Mouse (Mus musculus) thymus, postnatal 0 days (tissue): Measurements from ENCODE around the gene Lca5l. TPM values are rescaled to one million over a fixed set of nuclear protein-coding genes. Genes with fewer than 3 reads are reported as not detected.
A peak's percentile ranks its signal among the peaks of the same experiment; 100 is the strongest.

ENCODE experiments used
- DNase-seq: peaks from one replicate; pipeline ENCODE4 v3.0.0-alpha.2; 2015; ENCODE audit warnings: low spot score
- polyA plus RNA-seq: library from polyadenylated mRNA; unstranded; fragments of >200 nt; fragmentation: Nextera tagmentation; extraction: Ambion mirVana; gene quantifications from 2 replicates; pipeline ENCODE4 v1.2.1, GENCODE M21; 2015

Gene Lca5l
- 0.27 TPM in 2 replicates for polyA plus RNA-seq

DNA sequence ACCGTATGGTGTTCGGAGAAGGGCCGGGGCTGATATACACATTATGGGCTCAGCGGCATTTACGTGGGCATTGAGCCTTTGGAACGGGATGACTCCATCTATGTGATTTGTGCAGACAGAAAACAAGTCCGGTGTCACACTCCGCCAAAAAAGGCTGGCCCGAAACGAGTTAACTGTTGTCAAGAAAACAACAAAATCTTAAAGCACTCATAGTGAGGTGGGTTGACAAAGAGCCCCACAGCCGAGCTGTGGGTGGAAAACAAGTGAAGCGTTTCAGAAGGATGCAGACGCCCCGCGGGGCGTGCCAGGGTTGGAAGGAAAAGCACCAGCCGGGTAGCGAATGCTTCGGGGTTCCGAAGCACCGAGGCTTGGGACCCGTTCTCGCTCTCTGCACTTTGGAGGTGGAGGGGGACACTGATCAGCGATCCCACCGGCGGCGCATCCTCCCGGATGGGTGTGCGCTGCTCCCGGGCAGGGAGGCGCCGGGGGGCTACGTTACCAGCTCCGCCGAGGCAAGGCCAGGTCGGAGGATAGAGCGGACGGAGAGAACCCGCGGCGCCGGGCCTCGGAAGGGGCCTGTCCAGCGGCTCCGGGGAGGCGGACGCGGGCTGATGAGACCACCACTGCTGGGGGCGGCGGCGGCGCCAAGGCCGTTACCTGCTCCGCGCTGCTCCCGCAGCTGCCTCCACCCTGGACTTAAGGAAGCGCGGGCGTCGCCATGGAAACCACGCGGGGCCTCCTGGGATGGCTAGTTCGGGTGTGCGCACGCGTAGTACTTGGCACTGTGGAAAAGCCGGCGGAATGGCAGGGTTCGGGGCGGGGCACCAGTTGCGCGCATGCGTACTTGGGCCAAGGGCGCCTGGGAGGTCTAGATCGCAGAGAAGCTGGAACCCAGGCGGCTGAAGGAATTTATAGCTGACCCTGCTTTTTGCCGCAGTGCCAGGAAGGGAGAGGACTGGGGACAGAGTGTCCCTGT is at the start of gene Lca5l:
Gene Lca5l (minus strand): TSS at position 741 of the 976 bp plus-strand sequence.
- peak; percentile 97 for DNase-seq

GRCm38 (mm10) chr16:96235366-96235970 is 43.4 kb upstream of the Lca5l start, which contains the start of gene B3galt5:
TSS of gene B3galt5 (plus strand) at chr16:96235801.
- no peak for DNase-seq

DNA sequence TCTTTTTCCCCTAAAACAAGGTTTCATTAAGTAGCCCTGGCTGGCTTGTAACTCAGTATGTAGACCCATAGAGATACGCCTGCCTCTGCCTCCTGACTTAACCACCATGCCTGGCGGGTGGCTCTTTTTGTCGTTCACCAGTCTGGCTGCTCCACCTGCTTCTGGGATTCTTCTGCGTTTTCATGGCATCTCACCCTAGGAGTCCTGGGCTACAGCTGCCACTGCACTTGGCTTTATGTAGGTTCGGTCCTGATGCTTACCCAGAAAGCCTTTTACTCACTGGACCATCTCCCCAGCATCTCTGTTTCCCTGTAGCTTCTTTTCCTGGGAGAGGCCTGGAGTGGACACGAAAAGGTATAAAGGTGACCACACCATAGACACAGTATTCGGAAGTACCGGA is 41.9 kb upstream of the Lca5l start:
- DNase-seq = no peak

DNA sequence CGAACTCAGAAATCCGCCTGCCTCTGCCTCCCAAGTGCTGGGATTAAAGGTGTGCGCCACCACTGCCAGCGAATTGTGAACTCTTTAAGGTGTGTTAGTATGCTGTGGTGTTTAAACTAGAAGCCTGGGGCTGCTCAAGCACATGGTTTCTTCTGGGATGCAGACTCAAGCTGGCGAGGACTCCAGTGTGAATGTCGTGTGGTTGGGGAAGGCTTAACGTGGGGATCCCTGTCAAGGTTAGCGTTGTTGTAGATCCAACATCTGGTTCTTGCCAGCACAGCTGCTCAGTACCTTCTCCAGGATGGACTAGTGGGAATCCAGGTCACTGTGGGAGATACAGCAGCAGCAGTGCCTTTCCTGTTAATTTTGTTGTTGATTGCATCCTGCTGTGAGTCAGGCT is 39.9 kb upstream of the Lca5l start:
- DNase-seq = no peak

GRCm38 (mm10) chr16:96231251-96231650 is 39.2 kb upstream of the Lca5l start:
- DNase-seq = no peak

GRCm38 (mm10) chr16:96230411-96230810 is 38.3 kb upstream of the Lca5l start:
- DNase-seq = peak; percentile 80

DNA sequence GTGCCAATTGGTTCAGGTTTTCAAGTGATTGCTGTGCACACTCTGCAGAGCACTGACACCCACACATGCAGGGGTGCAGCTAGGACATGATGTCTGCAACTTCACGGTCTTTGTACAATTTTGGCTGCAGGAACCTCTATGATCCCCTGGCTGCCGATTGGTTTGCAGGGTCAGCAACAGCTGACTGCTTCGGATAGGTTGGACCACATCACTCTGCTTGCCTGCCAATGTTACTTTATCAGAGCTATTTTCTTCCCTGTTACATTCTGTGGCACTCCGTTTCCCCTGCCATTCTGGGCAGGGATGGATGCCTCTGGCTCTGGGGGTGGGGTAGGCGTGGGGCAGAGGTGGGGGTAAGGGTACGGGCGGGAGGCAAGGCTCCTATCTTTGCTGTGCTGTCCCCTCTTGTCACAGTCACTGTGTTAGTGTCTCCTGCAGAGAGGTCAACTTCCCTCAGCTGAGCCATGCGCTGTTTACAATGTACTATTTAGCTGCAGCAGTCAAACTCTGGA is 37.0 kb upstream of the Lca5l start:
- DNase-seq = no peak

- DNase-seq = no peak
These were observed 36.4 kb upstream of the Lca5l start for GRCm38 (mm10) chr16:96228438-96228837.

GRCm38 (mm10) chr16:96222452-96222851 is 30.4 kb upstream of the Lca5l start:
- no peak for DNase-seq

DNA sequence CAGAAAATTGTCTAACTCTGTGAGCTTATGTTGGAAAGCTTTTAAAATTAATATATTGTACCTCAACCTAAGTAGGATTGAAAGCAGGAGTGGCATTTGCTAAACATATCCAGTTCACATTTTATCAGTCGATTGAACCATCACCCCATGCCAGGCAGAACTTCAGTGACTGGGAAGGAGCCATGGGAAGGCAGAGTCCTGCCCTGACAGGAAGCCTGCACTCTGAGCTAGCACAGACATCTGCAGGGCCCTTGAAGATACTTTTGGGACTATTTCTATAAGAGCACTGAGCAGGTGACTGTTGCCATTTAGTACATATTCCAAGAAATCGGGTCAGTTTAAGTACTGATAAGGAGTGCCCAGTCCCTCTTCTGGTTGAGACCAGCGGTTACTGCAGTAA is 29.9 kb upstream of the Lca5l start:
- DNase-seq = no peak

DNA sequence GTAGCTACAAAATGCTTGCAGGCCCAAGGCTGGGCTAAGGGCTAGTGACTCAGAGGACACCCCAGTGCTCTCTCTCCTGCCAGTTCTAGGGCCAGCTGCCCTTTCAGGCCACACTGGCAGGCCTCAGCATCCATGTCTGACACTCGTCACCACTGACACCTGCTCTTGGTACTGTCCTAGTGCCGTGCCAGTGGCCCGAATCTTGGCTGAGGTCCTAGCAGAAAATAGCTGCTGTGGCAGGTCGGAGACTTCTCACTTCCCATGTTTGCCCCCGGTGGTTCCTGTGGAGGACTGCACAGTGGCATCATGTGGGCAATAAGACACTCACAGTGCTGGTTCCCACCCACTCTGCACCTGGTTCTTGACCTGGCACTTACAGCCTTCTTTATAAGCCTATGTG is 29.4 kb upstream of the Lca5l start:
- no peak for DNase-seq

- DNase-seq = no peak
These were observed 21.0 kb upstream of the Lca5l start for GRCm38 (mm10) chr16:96213027-96213426.

GRCm38 (mm10) chr16:96210856-96211255 is 18.8 kb upstream of the Lca5l start:
- no peak for DNase-seq

- no peak for DNase-seq
These were observed 17.7 kb upstream of the Lca5l start for GRCm38 (mm10) chr16:96209789-96210188.

DNA sequence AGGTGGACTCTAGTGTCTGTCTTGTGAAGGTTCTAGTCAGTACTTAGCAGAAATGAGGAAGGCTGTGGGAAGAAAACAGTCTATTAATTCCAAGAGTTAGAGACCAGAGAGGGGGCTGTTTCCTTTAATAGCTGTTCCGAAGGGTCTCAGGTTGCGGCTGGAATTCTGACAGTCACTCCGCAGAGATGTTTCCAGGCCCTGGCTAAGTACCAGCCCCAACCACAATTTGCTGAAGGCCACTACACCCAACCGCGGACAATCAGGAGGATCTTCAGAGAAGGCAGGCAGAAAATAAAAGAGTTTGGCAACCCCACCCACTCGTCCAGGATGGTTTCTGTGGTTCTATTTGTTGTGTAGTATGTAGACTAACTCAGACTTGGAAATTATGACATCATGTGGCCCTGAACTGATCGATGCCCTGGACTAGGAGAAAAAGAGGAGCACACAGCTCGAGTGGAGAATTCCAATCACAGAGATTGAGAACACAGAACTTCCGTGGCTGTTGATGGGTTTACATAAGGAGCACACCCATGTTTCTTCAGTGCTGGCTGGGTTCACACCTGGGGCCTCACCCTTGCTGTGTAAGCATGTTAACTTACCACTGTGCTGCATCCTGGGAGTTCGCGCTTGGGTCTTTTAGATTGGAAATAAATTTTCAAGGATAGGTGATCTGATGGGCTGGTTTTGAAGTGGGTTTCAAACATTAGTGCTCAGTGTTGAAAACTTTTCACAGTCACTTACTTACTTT is 9.6 kb upstream of the Lca5l start:
- DNase-seq = no peak

GRCm38 (mm10) chr16:96200702-96201028 is 8.6 kb upstream of the Lca5l start:
- DNase-seq = no peak

DNA sequence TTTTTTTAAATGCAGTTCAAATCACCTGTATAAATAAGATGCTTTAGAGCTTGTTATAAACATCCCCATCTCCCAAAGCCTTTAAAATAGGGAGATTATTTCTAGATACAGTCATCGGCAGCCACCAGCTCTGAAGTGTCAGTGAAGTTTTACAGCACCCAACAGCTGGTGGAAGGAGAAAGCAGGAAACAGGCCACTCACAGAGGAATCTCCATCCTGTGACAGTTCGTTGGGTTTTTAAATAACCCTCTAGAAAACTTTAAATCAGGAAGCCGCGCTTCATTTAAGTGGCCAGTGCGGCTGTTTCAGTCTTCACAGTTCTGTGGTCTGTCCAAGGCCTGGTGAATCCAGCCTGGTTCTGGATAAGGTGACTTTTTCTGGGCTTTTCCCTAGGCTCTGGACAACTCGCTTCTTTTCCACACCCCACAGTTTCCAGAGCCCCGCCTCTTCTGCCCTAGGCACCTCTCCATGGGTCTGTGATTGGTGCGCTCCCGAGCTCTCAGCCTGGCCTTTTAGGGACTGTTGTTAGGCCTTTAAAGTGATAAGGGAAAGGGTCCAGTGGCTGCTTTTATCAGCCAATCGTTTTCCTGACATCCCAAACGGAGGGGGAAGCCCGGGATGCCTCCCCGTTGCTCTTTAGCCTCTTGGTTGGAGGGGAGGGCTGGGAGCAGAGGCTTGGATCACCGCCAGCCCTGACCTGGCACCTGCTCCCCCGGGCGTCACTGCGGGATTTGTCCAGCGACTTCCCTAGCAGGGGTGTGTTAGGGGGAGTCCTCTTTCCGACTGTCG is 8.0 kb upstream of the Lca5l start, which contains the start of gene Sh3bgr:
Gene Sh3bgr (plus strand): TSS at position 538 of the 789 bp plus-strand sequence.
- no peak for DNase-seq

DNA sequence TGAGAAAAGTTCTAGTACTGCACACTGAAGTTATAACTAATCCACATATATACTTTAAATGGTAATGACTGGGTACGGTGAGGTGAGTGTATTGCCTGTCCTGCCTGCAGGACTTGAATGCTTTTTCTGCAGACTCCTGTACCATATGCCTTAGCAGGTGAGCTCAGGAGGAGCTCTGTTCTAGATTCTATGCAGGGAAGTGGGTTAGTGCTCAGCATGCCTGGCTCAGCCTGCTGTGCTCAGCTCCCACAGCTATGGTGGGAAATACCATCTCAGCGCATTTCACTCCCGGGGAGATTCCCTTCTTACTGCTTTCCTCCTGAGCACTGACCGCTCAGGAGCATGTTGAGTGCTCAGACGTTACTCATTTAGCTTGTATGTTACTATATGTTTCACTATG is 4.5 kb downstream of the Lca5l start:
- no peak for DNase-seq

DNA sequence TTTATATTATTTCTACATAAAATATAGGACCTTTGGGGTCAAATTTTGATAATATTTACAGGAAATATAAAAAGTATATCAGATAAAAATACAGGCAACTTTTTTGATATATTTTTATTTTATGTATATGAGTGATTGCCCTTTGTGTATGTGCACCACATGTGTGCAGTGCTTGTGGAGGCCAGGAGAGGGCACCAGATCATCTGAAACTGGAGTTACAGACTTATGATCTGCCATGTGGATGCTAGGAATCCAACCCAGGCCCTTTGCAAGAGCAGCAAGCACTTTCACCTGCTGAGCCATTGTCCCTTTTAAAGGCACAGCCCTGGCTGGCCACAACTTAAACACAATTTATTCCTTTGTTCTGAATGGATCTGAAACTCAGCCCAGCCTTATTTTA is 12.9 kb downstream of the Lca5l start:
- no peak for DNase-seq

DNA sequence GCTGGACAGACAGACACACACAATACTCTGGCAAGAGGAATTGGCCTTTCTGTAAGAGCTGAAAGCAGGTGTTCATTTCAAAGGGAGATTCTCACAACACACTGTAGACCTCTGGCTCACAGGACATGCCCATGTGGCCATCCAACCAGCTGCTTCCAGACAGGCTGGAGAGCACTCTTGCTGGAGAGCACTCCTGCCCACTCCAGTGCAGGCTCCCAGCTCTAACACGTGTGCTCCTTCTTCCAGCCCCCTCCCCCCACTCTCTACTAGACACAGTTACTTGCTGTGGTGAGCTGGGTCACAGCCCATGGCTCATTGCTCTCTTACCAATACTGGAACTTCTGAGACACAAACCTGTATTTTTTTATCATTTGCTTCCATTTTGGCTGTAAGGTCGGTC is 16.7 kb downstream of the Lca5l start:
- DNase-seq = no peak

DNA sequence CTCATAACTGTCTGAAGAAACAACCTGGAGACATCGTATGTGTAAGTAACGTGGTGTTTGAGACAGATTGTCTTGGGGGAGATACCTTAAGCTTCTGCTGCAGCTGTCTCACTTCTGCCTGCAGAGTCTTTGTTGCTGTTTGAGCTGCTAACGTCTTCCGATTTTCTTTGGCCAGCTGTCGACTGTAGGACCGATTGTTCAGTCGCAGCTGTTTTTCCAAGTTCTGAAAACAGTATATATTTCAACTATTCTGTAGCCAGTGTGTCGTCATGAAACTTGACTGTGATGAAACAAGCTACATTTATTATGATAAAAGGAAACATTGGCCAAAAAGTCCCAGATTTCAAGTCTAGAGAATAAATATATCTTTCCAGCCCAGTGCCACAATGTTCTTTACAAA is 18.4 kb downstream of the Lca5l start:
- DNase-seq = no peak
